Mouse (Mus musculus) cerebellum, adult (tissue): Measurements from ENCODE around the gene Zfp629.

Source experiments
- ATAC-seq: cut with Nextera tagmentation; 2 replicates; pipeline ENCODE4 v1.9.2; 2017; ENCODE audit warnings: mild to moderate bottlenecking, moderate library complexity, mixed read lengths; ENCODE audit not compliant: insufficient number of reproducible peaks, low FRiP score, low TSS enrichment

Gene Zfp629

DNA sequence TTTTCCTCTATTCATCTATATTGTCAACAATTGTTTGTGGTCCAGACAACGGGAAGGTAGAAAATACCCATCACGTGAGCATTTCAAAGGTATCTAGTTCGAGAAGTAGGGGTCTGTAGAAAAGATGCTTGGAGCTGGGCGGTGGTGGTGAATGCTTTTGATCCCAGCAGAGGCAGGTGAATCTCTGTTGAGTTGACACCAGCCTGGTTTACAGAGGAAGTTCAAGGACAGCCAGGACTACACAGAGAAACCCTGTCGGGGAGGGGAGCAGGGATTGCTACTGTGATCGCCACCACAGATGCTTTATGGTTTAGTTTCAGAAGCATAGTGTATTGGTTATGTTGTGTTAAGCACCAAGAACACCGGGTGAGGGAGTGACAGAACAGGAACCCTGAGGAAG is 41.5 kb downstream of the Zfp629 start:
- no peak for ATAC-seq

DNA sequence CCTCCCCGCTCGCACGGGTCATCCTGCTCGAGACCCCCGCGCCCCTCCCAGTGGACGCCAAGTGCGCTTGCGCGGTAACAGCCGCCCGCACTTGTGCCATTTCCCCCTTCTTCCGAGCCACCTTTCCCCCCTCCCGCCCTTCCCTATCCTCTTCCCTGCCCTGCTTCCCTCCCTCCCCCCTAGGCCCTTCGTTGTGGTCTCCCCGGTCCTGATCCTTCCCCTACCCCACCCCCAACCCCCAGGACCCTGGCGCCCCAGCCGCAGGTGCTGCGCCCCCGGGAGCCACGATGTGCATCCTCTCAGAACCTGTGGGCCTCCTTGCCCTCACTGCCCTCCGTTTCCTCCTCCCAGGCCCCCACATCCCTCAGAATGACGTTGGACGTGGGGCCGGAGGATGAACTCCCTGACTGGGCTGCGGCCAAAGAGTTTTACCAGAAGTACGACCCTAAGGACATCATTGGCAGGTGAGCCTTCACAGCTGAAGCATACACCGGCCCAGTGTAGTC is 42.0 kb downstream of the Zfp629 start:
- no peak for ATAC-seq

DNA sequence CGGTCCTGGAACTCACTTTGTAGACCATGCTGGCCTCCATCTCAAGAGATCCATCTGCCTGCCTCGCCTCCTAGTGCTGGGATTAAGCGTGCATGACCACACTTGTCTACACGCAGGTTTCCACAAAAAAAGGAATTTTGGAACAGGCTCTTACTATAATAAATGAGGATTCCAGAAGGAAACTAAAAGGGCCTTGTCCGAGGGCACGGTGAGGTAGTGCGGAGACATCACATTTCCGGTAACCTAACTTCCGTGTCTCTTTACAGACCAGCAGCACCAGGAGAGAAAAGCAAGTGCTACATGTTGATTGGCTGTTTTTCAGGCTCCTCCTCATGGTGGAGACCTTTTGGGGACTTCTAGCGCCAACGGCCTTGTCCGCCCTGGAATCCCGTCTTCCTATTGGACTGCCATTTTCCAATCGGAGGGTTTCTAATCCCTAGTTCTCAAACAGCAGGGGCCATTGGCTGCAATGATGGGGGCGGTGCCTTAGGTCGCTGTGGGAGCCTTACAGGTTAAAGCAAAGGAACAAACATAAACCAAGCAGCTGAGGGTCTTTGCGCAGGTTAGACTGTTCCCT is 42.6 kb downstream of the Zfp629 start, which contains the start of gene Phkg2:
Gene Phkg2, plus strand, starts transcription at position 446 of the 577 bp plus-strand sequence.
- peak; percentile 97 for ATAC-seq

DNA sequence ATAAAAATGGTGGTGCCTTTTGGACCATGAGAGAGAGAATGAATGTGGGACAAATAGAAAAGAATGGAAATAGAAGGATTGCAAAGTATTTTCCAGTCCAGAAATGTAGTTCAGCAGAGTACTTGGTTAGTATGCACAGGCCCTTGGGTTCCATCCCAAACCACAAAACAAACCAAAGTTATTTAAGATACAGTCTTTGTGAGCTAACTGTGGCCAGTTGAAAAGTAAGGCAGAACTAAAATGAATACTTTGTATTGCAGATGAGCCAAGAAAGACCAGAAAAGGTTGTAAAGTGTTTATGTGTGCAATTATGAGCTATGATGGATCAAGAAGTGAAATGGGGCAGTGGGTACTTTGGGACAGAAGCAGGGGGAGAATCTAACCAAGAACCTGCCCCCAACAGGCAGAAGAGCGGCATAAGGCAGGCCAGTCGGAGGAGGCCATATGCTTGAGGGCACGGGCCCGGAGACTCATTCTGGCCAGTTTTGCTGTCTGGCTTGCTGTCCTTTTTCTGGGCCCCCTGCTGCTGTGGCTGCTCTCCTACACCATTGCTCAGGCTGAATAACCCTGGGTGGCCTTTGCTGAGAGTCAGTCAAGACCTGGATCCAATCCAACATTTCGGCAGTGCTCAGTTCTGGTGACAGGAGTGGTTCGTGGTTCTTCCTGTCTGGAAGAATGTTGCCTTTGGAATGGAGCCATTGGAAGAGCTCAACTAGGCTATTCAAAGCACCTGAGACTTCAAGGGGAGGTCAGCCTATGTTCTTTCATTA is 51.0 kb downstream of the Zfp629 start:
- ATAC-seq = peak; percentile 92

DNA sequence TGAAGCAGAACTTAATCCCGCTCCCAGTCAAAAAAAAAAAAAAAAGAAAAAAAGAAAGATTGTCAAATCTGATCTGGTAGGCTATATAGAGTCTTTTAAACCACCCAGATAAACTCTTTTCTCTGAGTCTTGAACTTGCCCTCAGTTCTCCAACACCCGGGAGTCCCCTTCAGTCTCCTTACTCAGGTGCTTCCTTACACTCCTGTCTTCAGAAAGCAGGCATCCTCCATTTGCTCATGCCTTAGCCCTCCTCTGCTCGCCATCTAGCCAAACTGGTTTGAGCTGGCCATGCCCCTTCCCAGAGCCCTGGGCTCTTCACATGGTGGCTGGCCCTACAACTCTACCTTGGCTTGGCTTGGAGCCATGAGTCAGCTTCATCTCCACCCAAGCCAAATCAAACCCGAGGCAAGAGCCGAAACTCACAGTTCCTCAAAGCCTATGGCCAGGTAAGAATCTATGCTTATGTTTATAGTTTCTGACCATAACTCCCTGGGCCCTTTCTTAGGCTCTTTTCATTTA is 54.2 kb downstream of the Zfp629 start, which contains the start of gene Tmem265:
Gene Tmem265, plus strand, starts transcription at position 51 of the 519 bp plus-strand sequence.
- no peak for ATAC-seq

DNA sequence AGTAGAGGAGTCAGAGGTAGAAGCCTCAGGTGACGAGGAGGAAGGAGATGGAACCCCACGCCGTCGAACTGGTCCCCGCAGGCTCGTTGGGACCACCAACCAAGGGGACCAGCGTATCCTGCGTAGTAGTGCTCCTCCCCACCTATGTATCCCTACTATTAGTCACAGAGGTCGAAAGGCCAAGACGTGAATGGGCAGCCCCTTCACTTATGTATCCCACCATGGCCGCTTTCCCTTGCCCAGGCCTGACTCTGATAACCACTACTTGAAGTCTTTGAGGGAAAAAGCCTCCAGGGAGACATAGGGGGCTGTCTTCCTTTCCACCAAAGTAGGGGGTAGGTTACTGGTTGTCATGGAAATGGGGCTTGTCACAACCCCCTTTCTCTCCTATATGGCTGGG is 55.0 kb downstream of the Zfp629 start:
- ATAC-seq = no peak
